Mouse (Mus musculus) forebrain, postnatal 0 days (tissue): Measurements from ENCODE around the gene Lrrn4. TPM values are rescaled to one million over a fixed set of nuclear protein-coding genes. Genes with fewer than 3 reads are reported as not detected.

Source experiments
- ATAC-seq: fragments of 200-750 bp; cut with Nextera tagmentation; 2 replicates; pipeline ENCODE4 v1.8.0; 2017; ENCODE audit warnings: mild to moderate bottlenecking, moderate library complexity
- DNase-seq: peaks from one replicate; pipeline ENCODE4 v3.0.0-alpha.2; 2015
- H3K27ac ChIP-seq: fragments of 300-500 bp; sonication (generic); 2 replicates; pipeline ENCODE4 v1.5.1; 2014; ENCODE audit warnings: low read depth, mild to moderate bottlenecking, antibody characterized with exemption, low read length, moderate library complexity, mixed read lengths
- H3K27me3 ChIP-seq: fragments of 300-500 bp; sonication (generic); 2 replicates; pipeline ENCODE4 v1.6.1; 2014; ENCODE audit warnings: mild to moderate bottlenecking, low read length, mixed read lengths; ENCODE audit not compliant: insufficient read depth
- H3K36me3 ChIP-seq: fragments of 300-500 bp; sonication (generic); 2 replicates; pipeline ENCODE4 v1.6.1; 2014; ENCODE audit warnings: mild to moderate bottlenecking, moderate library complexity; ENCODE audit not compliant: insufficient read depth
- H3K4me1 ChIP-seq: fragments of 300-500 bp; sonication (generic); 2 replicates; pipeline ENCODE4 v1.6.1; 2014; ENCODE audit warnings: antibody characterized with exemption; ENCODE audit not compliant: insufficient read depth
- H3K4me2 ChIP-seq: fragments of 300-500 bp; sonication (generic); 2 replicates; pipeline ENCODE4 v1.6.1; 2014; ENCODE audit warnings: low read depth, mild to moderate bottlenecking, moderate library complexity
- H3K4me3 ChIP-seq: fragments of 300-500 bp; sonication (generic); 2 replicates; pipeline ENCODE4 v1.5.1; 2014; ENCODE audit warnings: low read depth, low read length, mixed read lengths
- H3K9ac ChIP-seq: fragments of 300-500 bp; sonication (generic); 2 replicates; pipeline ENCODE4 v1.6.1; 2014; ENCODE audit warnings: mild to moderate bottlenecking
- H3K9me3 ChIP-seq: fragments of 300-500 bp; sonication (generic); 2 replicates; pipeline ENCODE4 v1.6.1; 2016; ENCODE audit warnings: low read length
- CTCF ChIP-seq: sonication (generic); IDR thresholded peaks from 2 replicates; pipeline ENCODE4 v1.5.1; 2016; ENCODE audit warnings: antibody characterized with exemption, control low read depth, low read depth
- WGBS: fragments of 180-500 bp; shearing (Covaris S2); extraction: QIAGEN DNeasy Blood & Tissue Kit; methylation state at CpG from one replicate; pipeline ENCODE4 v1.1.7; 2014; 5-methylcytosine and 5-hydroxymethylcytosine counted together
- polyA plus RNA-seq: library from polyadenylated mRNA; unstranded; fragments of >200 nt; fragmentation: Nextera tagmentation; extraction: Ambion mirVana; gene quantifications from 2 replicates; pipeline ENCODE4 v1.2.1, GENCODE M21; 2015
- total RNA-seq: library from RNA; depleted of rRNA; stranded (reverse); fragments of >200 nt; gene quantifications from 2 replicates; pipeline ENCODE4 v1.2.3, GENCODE M21; 2014; rRNA removed

Gene Lrrn4
- total and polyA plus RNA-seq, 2 experiments from 2014 or later: 0.47 to 1.5 TPM

- no peak for DNase-seq
- no peak for TF ChIP-seq CTCF
- no peaks in the 10 kb centered on the region for H3K27me3 ChIP-seq
- H3K4me3 ChIP-seq: no peak overlapping the region
- H3K36me3 ChIP-seq: peaks cover 3% of the 10 kb centered on the region; the same call in 1 of the 2 replicates
- no peak overlapping the region for H3K9ac ChIP-seq
- no peaks in the 10 kb centered on the region for H3K9me3 ChIP-seq
- no peak for ATAC-seq
- WGBS: 95% methylated on average over 1 of the region's 1 CpGs
- H3K4me1 ChIP-seq: peaks cover 9% of the 10 kb centered on the region; the same call in 1 of the 2 replicates
- no peak overlapping the region for H3K4me2 ChIP-seq
- H3K27ac ChIP-seq: no peak overlapping the region
These were observed 27.6 kb downstream of the Lrrn4 start for GRCm38 (mm10) chr2:132853051-132853450.

- peaks cover 17% of the 10 kb centered on the region for H3K4me1 ChIP-seq
- 73% methylated on average over 6 of the region's 6 CpGs for WGBS
- no peaks in the 10 kb centered on the region for H3K9me3 ChIP-seq
- peaks cover 3% of the 10 kb centered on the region; the same call in 1 of the 2 replicates for H3K36me3 ChIP-seq
- H3K9ac ChIP-seq: no peak overlapping the region
- TF ChIP-seq CTCF: no peak
- H3K4me3 ChIP-seq: no peak overlapping the region
- no peaks in the 10 kb centered on the region for H3K27me3 ChIP-seq
- H3K4me2 ChIP-seq: no peak overlapping the region
- ATAC-seq (no peak), DNase-seq (peak; percentile 61)
- H3K27ac ChIP-seq: no peak overlapping the region
These were observed 31.6 kb downstream of the Lrrn4 start for GRCm38 (mm10) chr2:132849141-132849540.

- no peak overlapping the region for H3K27ac ChIP-seq
- H3K9ac ChIP-seq: no peak overlapping the region
- DNase-seq (no peak), ATAC-seq (no peak)
- H3K4me3 ChIP-seq: no peak overlapping the region
- H3K27me3 ChIP-seq: no peaks in the 10 kb centered on the region
- 88% methylated on average over 4 of the region's 4 CpGs for WGBS
- peak overlapping the region; percentile 67; the same call in 1 of the 2 replicates for H3K4me2 ChIP-seq
- no peak for TF ChIP-seq CTCF
- peaks cover 3% of the 10 kb centered on the region; the same call in 1 of the 2 replicates for H3K36me3 ChIP-seq
- H3K4me1 ChIP-seq: peaks cover 17% of the 10 kb centered on the region
- no peaks in the 10 kb centered on the region for H3K9me3 ChIP-seq
These were observed 32.3 kb downstream of the Lrrn4 start for GRCm38 (mm10) chr2:132848361-132848760.

- Histone ChIP-seq H3K4me2 (peak overlapping the region; percentile 67), H3K36me3 (peaks cover 3% of the 10 kb centered on the region; the same call in 1 of the 2 replicates), H3K9ac (peak overlapping the region; percentile 76), H3K4me3 (peak overlapping the region; percentile 92), H3K27me3 (no peaks in the 10 kb centered on the region), H3K27ac (no peak overlapping the region), H3K9me3 (no peaks in the 10 kb centered on the region), H3K4me1 (peaks cover 17% of the 10 kb centered on the region)
- TF ChIP-seq CTCF: no peak
- WGBS: 43% methylated on average over 7 of the region's 7 CpGs
- ATAC-seq: no peak
- DNase-seq: no peak
These were observed 33.1 kb downstream of the Lrrn4 start for GRCm38 (mm10) chr2:132847581-132847980.

GRCm38 (mm10) chr2:132846407-132847358 is 34.0 kb downstream of the Lrrn4 start, which contains the start of gene Crls1:
Gene Crls1 (plus strand): TSS chr2:132846666.
- under 1% methylated on average over 88 of the region's 96 CpGs for WGBS
- ATAC-seq (peak; percentile 93), DNase-seq (peak; percentile 98)
- H3K4me2 ChIP-seq: peak within 1 kb of the TSS; percentile 67
- H3K27me3 ChIP-seq: no peaks in the 10 kb centered on the region
- H3K4me1 ChIP-seq: peaks cover 17% of the 10 kb centered on the region
- peak within 1 kb of the TSS; percentile 76 for H3K9ac ChIP-seq
- H3K4me3 ChIP-seq: peak within 1 kb of the TSS; percentile 92
- peaks cover 3% of the 10 kb centered on the region; the same call in 1 of the 2 replicates for H3K36me3 ChIP-seq
- peak within 1 kb of the TSS; percentile 88 for H3K27ac ChIP-seq
- H3K9me3 ChIP-seq: no peaks in the 10 kb centered on the region
- peak; percentile 99 for TF ChIP-seq CTCF

GRCm38 (mm10) chr2:132841071-132841470 is 39.6 kb downstream of the Lrrn4 start:
- H3K36me3 ChIP-seq: no peaks in the 10 kb centered on the region
- DNase-seq: peak; percentile 4
- ATAC-seq: no peak
- H3K4me3 ChIP-seq: no peak overlapping the region
- no peak overlapping the region for H3K9ac ChIP-seq
- no peaks in the 10 kb centered on the region for H3K4me1 ChIP-seq
- WGBS: 72% methylated on average over 4 of the region's 4 CpGs
- no peak for TF ChIP-seq CTCF
- H3K27ac ChIP-seq: no peak overlapping the region
- H3K4me2 ChIP-seq: no peak overlapping the region
- no peaks in the 10 kb centered on the region for H3K27me3 ChIP-seq
- H3K9me3 ChIP-seq: no peaks in the 10 kb centered on the region

Other genes starting within 250 kb of the Lrrn4 start
- gene Shld1, start 194.0 kb downstream of the Lrrn4 start, total RNA-seq: 17.3 and 20.4 TPM in 2 replicates
- gene Shld1, start 194.0 kb downstream of the Lrrn4 start, polyA plus RNA-seq: 20.6 and 22.8 TPM in 2 replicates
- 43.7 and 50.0 TPM in 2 replicates for gene Chgb, start 99.6 kb downstream of the Lrrn4 start, total RNA-seq
- 69.5 and 90.5 TPM in 2 replicates for gene Chgb, start 99.6 kb downstream of the Lrrn4 start, polyA plus RNA-seq
- 18.2 and 23.5 TPM in 2 replicates for gene Trmt6, start 64.8 kb downstream of the Lrrn4 start, total RNA-seq
- gene Trmt6, start 64.8 kb downstream of the Lrrn4 start, polyA plus RNA-seq: 31.9 and 34.3 TPM in 2 replicates
- 3.5 and 4.6 TPM in 2 replicates for gene Mcm8, start 64.8 kb downstream of the Lrrn4 start, total RNA-seq
- gene Mcm8, start 64.8 kb downstream of the Lrrn4 start, polyA plus RNA-seq: 3.9 and 4.0 TPM in 2 replicates
- gene Crls1, start 34.2 kb downstream of the Lrrn4 start, total RNA-seq: 37.7 and 41.9 TPM in 2 replicates
- gene Crls1, start 34.2 kb downstream of the Lrrn4 start, polyA plus RNA-seq: 22.0 and 24.4 TPM in 2 replicates
- not detected in 2 replicates for gene Fermt1, start 65.0 kb upstream of the Lrrn4 start, total RNA-seq
- gene Fermt1, start 65.0 kb upstream of the Lrrn4 start, polyA plus RNA-seq: not detected in 2 replicates